Mouse (Mus musculus) kidney, adult 2 months (tissue): ENCODE results near the gene Txnl4b.

Experiments used
- CTCF ChIP-seq: fragments of 200-500 bp; conservative IDR thresholded peaks from 2 replicates; pipeline ENCODE4 v1.5.1; 2011; ENCODE audit warnings: low read depth, mild to moderate bottlenecking, control low read depth, low read length, moderate library complexity, mixed read lengths; ENCODE audit not compliant: insufficient read depth, insufficient read length
- POLR2A ChIP-seq: fragments of 200-500 bp; IDR thresholded peaks from one replicate; pipeline ENCODE4 v1.6.1; 2011; ENCODE audit warnings: low read depth, low read length, control low read depth

DNA sequence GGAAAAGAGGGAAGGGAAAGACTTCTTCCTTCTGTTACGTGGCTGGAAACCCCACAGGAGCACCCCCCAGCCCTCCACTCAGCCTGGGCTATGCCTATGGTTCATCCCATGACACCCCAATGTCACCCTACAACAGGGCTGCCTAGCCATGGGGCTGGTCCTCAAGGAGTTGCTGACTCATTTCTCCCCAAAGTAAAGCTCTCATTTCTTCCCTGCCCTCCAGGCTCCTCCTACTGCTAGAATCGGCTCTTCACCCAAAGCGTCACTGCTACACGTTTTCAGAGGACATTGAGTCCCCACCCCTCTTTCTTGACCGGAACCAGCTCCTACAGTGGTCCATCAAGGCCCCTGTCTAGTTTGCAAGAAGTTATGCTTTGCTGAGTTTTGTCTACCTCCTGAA lies 23.5 kb upstream of the Txnl4b start:
- TF ChIP-seq CTCF (no peak), POLR2A (no peak)
